Mouse (Mus musculus) embryo, embryonic 9.5 days (tissue): ENCODE measurements around the gene Kcnq4.

Experiments used
- DNase-seq: peaks from one replicate; pipeline ENCODE4 v3.0.0-alpha.2; 2017; ENCODE audit errors: extremely low spot score

Gene Kcnq4

GRCm38 (mm10) chr4:120747941-120748866 lies at the start of gene Kcnq4:
Gene Kcnq4 (minus strand): TSS chr4:120748612.
- no peak for DNase-seq

GRCm38 (mm10) chr4:120796687-120797086 lies 48.3 kb upstream of the Kcnq4 start:
- no peak for DNase-seq

GRCm38 (mm10) chr4:120795646-120796045 lies 47.2 kb upstream of the Kcnq4 start:
- no peak for DNase-seq

- DNase-seq = no peak
Measured at GRCm38 (mm10) chr4:120792918-120793317, 44.5 kb upstream of the Kcnq4 start.

- DNase-seq = no peak
Measured at GRCm38 (mm10) chr4:120790027-120790426, 41.6 kb upstream of the Kcnq4 start.

- DNase-seq = no peak
Measured at GRCm38 (mm10) chr4:120755801-120756200, 7.4 kb upstream of the Kcnq4 start.

- peak; percentile 71 for DNase-seq
Measured at GRCm38 (mm10) chr4:120755299-120755698, 6.9 kb upstream of the Kcnq4 start.

- DNase-seq = no peak
Measured at GRCm38 (mm10) chr4:120749601-120750000, 1.2 kb upstream of the Kcnq4 start.

GRCm38 (mm10) chr4:120747243-120747792 lies 1.1 kb downstream of the Kcnq4 start:
- peak; percentile 57 for DNase-seq

- DNase-seq = peak; percentile 47
Measured at GRCm38 (mm10) chr4:120746552-120747150, 1.8 kb downstream of the Kcnq4 start.

GRCm38 (mm10) chr4:120745731-120746551 lies 2.5 kb downstream of the Kcnq4 start:
- DNase-seq = peak; percentile 48

- no peak for DNase-seq
Measured at GRCm38 (mm10) chr4:120743636-120744035, 4.8 kb downstream of the Kcnq4 start.

GRCm38 (mm10) chr4:120741303-120741702 lies 7.1 kb downstream of the Kcnq4 start:
- DNase-seq = no peak

- no peak for DNase-seq
Measured at GRCm38 (mm10) chr4:120734012-120734622, 14.3 kb downstream of the Kcnq4 start.

- no peak for DNase-seq
Measured at GRCm38 (mm10) chr4:120732737-120733136, 15.7 kb downstream of the Kcnq4 start.

- DNase-seq = peak; percentile 87
Measured at GRCm38 (mm10) chr4:120731030-120731644, 17.3 kb downstream of the Kcnq4 start.

GRCm38 (mm10) chr4:120730574-120730973 lies 17.8 kb downstream of the Kcnq4 start:
- no peak for DNase-seq

- no peak for DNase-seq
Measured at GRCm38 (mm10) chr4:120730146-120730545, 18.3 kb downstream of the Kcnq4 start.

- peak; percentile 35 for DNase-seq
Measured at GRCm38 (mm10) chr4:120729441-120729840, 19.0 kb downstream of the Kcnq4 start.

- DNase-seq = no peak
Measured at GRCm38 (mm10) chr4:120727842-120728241, 20.6 kb downstream of the Kcnq4 start.

- no peak for DNase-seq
Measured at GRCm38 (mm10) chr4:120726174-120726573, 22.2 kb downstream of the Kcnq4 start.
